Mouse (Mus musculus) lung, adult 2 months (tissue): ENCODE measurements around the gene Prkce.

ENCODE experiments used
- CTCF ChIP-seq: fragments of 200-500 bp; IDR thresholded peaks from 2 replicates; pipeline ENCODE4 v1.5.1; 2011; ENCODE audit warnings: mild to moderate bottlenecking, low read length, control low read depth; ENCODE audit not compliant: insufficient read depth
- POLR2A ChIP-seq: fragments of 200-500 bp; IDR thresholded peaks from 2 replicates; pipeline ENCODE4 v1.6.1; 2011; ENCODE audit warnings: low read depth, mild to moderate bottlenecking, control low read depth, low read length, borderline replicate concordance; ENCODE audit errors: extremely low read depth

DNA sequence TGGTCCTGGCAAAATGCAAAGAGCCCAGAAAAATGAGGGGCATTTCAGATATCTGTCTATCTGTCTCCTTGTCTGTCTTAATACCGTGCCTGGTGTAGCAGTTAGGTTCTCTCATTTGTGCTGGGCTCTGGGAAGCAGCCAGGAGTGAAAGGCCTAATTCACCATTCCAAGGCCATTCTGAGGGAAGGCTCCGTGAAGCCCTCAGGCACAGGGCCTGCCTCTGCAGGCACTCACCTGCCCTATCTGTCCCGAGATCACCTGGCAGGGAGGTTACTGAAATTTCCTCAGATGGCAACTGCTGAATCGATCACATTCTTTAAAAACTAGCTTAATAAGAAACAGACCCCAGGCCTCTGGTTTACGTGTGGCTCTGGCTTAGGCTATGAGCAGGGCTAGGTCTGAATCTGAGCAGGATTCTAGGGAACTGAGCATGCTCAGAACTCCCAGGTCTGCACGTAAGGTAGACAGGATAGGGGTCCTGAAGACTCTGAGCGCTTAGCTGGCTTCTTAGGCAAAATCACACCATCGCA, 326.4 kb downstream of the Prkce start:
- TF ChIP-seq POLR2A = no peak
- TF ChIP-seq CTCF = no peak
